Mouse (Mus musculus) cortical plate, adult 2 months (tissue): ENCODE data around the gene Stac2. TPM values are rescaled to one million over a fixed set of nuclear protein-coding genes. Genes with fewer than 3 reads are reported as not detected.
A peak's percentile ranks its signal among the peaks of the same experiment; 100 is the strongest.

Experiments
- H3K27ac ChIP-seq: fragments of 200-500 bp; 2 replicates; pipeline ENCODE4 v1.5.1; 2012; ENCODE audit warnings: low read length, control low read depth, inconsistent platforms; ENCODE audit not compliant: insufficient read depth
- H3K4me1 ChIP-seq: fragments of 200-500 bp; 2 replicates; pipeline ENCODE4 v1.6.1; 2011; ENCODE audit warnings: low read length; ENCODE audit not compliant: control insufficient read depth, insufficient read depth
- H3K4me3 ChIP-seq: fragments of 200-500 bp; 2 replicates; pipeline ENCODE4 v1.5.1; 2011; ENCODE audit warnings: mild to moderate bottlenecking, low read length, control low read depth; ENCODE audit not compliant: insufficient read depth
- CTCF ChIP-seq: fragments of 200-500 bp; IDR thresholded peaks from 2 replicates; pipeline ENCODE4 v1.5.1; 2011; ENCODE audit warnings: mild to moderate bottlenecking, control low read depth, low read length; ENCODE audit not compliant: insufficient read depth; ENCODE audit errors: extremely low read depth
- POLR2A ChIP-seq: fragments of 200-500 bp; IDR thresholded peaks from 2 replicates; pipeline ENCODE4 v1.6.1; 2011; ENCODE audit warnings: mild to moderate bottlenecking, low read length, control low read depth; ENCODE audit not compliant: insufficient read depth; ENCODE audit errors: extremely low read depth
- polyA plus RNA-seq: library from polyadenylated mRNA; depleted of rRNA; stranded (reverse); fragments of >200 nt; gene quantifications from 2 replicates; pipeline ENCODE4 v1.2.3, GENCODE M21; 2012

Gene Stac2
- polyA plus RNA-seq, 1 experiment, result 49.7 TPM

DNA sequence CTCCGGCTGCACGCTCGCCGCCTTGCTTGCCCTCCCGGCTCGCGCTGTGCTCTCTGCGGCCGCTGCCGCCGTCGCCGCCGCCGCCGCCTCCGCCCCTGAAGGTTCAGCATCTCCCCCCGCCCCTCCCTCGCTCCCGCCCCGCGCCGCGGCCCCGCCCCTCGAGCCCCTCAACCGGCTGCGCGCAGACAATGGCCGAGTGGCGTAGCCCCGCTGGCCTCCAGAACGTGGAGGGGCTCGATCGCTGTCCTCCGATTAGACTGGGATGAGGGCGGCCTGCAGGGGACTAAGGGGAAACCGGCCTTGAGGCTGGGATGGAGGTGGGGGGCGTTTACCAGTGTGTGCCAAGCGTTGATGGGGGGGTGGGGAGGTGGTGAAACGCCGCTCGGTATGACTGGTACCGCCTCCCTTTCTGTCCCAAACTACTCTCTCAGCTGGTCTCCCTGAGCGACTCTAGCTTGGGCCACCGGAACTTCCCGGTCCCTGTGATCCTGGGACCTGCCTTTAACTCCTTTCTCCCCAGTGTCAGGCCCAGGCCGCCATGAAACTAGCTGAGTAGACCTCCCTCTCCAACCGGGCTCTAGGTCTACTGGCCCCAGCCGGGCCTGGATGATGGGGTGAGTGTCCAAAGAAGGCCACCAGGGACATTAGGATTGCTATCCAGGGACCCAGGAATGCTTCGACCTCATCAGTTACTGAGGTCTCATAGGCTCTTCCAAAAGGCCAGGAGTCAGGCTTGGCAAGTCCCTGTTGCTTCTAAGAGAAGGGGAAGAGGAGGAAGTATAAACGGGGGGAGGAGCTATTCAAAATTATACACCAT, 30.5 kb downstream of the Stac2 start, which contains the start of gene Cacnb1:
Cacnb1 (minus strand) TSS at position 480 of the 817 bp plus-strand sequence.
- Histone ChIP-seq H3K4me1 (peaks cover 7% of the 10 kb centered on the region; the same call in 1 of the 2 replicates), H3K27ac (peak within 1 kb of the TSS; percentile 97), H3K4me3 (peak within 1 kb of the TSS; percentile 97)
- TF ChIP-seq CTCF (no peak), POLR2A (peak; percentile 38; the same call in 1 of the 2 replicates)

DNA sequence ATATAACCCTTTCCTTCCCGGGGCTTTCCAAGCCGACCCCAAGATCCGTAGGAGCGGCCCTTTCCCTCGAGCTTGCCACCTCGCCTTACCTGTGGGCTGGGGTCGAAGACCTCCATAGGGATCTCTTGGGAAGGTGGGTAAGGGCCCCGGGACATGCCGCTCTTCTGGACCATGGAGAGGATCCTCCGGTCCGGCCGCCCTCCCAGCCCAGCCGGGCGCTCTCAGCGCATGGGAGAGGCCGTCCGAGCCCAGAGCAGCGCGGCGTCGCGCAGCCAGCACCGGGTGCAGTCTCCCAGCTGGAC, 31.1 kb downstream of the Stac2 start:
- no peak for TF ChIP-seq POLR2A
- peaks cover 10% of the 10 kb centered on the region for H3K4me1 ChIP-seq

DNA sequence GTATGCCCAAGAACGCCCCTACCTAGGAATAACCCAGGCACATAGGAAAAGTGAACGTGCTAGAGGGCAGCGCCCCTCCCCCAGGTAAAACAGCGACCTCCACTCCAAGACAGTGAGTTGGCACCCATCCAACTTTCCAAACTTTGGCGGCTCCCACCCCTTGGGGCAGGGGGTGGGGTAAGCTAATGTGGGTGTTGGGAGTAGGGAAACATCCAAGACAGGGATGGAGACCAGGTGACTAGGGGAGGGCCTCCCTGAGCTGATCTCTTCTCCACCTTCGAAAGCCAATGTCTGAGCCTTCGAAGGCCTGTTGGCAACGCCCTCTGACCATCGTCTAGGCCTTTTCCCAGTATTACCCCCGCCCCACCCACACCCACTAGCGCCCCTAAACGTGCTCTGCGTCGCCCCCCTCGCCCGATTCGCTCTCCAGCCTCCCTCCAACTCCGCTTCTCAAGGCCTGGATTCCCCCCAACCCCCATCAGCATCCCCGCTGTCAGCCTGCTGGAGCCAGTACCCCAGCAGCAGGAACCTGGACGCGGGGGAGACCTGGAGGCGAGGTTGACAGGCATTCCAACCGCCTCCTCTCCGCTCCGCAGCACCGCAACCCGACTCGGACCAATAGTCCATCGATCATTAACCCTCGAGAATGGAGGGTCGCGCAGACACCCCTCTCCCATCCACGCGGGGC, 31.6 kb downstream of the Stac2 start:
- TF ChIP-seq CTCF (no peak), POLR2A (no peak)
- Histone ChIP-seq H3K27ac (peak overlapping the region; percentile 97), H3K4me1 (peaks cover 10% of the 10 kb centered on the region), H3K4me3 (peak overlapping the region; percentile 97)

More for the DNA sequence above, 31.1 kb downstream of the Stac2 start:
- Histone ChIP-seq H3K27ac (peak overlapping the region; percentile 97), H3K4me3 (peak overlapping the region; percentile 97)

DNA sequence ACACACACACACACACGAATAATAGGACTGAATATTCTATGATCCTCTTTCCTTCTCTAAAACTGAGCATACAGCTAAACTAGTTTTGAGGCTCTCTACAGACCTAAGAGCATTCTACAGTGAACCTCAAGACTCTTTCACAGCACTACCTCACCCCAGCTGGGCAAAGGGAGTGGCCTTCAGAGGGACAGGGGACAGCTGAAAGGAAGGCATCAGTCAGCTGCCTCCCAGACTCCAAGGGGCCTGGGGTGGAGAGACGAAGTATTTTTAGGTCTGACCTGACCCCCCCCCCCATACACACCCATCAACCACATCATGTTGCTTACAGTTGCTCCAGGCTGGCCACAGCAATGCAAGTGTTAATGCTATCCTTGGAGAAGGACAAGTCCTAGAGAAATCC, 32.1 kb downstream of the Stac2 start:
- H3K4me3 ChIP-seq, result peak overlapping the region; percentile 97
- peaks cover 10% of the 10 kb centered on the region for H3K4me1 ChIP-seq
- no peak overlapping the region for H3K27ac ChIP-seq
- TF ChIP-seq POLR2A (no peak), CTCF (no peak)

DNA sequence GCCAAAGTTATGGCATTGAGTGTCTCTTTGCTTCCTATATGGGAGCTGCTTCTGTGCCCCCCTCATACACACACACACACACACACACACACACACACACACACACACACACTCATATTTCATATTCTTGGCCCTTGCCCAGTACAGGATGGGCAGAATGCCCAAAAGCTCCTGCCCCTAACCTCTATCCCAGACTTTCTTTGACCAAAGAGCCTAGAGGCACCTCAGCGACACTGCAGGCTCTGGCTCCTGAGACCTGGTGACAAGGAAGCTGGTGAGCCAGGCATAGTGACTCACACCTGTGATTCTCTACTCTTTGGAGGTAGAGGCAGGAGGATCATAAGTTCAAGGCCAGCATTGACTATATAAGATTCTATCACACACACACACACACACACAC, 32.6 kb downstream of the Stac2 start:
- TF ChIP-seq POLR2A, result no peak
- TF ChIP-seq CTCF, result no peak
- H3K4me3 ChIP-seq, result peak overlapping the region; percentile 97
- H3K4me1 ChIP-seq, result peaks cover 7% of the 10 kb centered on the region
- H3K27ac ChIP-seq, result 0 out of 2 replicates have a peak overlapping the region, but pooled peaks have one; percentile 96

DNA sequence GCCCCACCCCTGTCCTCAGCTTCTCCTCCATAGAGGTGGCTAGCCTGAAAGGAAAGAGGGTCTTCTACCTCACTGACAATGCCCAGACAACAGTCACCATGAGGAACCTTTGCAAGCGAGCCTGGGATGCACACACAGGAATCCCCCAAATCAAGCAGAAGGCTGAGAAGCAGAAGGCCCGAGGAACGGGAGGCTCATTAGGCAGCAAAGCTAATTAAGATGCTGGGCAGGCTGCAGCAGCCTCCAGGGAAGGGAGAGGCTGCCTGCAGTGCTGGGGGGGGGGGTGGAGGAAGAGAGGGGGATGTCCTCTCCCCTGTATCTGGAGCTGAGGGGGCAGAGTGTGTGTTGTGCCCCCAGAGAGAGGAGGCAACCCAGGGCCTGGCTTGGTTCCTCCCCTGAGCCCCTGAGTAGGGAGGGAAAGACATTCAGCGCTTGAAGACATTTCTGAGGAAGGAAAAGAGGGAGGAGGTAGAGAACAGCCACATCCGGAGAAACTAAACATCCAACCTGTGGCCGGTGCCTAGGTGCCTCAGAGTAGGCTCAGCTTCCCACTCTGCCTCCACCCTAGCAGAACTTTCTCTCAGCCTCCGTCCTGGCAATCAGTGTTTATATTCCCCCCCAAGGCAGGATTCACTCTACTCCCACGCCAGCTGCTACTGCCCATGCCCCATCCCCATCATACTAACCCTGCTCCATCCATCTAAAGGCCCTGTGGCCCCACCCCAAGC, 33.2 kb downstream of the Stac2 start:
- H3K4me1 ChIP-seq, result peaks cover 7% of the 10 kb centered on the region
- TF ChIP-seq POLR2A (no peak), CTCF (no peak)
- peak overlapping the region; percentile 96 for H3K27ac ChIP-seq
- peak overlapping the region; percentile 97 for H3K4me3 ChIP-seq

DNA sequence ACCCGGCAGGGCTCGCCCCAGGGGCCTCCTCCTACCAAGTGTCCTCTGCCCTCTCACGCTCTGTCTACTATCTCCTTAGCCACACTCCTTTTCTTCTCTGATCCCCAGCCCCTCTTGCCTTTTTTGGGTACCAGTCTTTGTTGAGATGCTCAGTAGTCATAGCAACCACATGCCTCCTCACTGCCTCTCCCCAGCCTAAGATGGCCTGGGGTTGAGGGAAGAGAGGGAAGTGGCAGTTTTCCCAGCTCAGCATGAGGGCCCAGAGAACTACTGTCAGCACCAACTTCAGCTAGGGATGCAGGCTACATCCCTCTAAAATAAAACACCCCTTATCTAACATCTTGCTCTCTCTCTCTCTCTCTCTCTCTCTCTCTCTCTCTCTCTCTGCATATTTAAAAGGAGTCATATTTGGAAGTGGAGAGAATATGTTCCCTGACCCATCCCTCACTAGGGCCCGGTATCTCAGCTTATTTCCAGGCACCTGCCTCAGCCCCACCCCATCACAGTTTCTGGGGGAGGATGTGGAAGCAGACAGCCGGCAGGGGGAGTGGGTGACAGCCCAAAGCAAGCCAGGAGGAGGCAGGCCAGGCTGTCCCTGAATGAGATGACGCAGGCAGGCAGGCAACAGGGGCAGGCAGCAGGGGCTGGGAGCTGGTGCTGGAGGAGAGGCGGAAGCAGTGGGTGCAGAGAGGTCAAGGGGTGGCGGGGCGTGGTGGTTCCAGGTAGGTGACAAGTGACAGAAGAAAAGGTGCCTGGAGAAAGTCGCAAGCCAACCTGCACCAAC, 34.2 kb downstream of the Stac2 start:
- TF ChIP-seq POLR2A (no peak), CTCF (0 out of 2 replicates have a peak, but pooled peaks have one; percentile 16)
- Histone ChIP-seq H3K4me1 (peaks cover 7% of the 10 kb centered on the region), H3K4me3 (peak overlapping the region; percentile 97), H3K27ac (peak overlapping the region; percentile 96)

DNA sequence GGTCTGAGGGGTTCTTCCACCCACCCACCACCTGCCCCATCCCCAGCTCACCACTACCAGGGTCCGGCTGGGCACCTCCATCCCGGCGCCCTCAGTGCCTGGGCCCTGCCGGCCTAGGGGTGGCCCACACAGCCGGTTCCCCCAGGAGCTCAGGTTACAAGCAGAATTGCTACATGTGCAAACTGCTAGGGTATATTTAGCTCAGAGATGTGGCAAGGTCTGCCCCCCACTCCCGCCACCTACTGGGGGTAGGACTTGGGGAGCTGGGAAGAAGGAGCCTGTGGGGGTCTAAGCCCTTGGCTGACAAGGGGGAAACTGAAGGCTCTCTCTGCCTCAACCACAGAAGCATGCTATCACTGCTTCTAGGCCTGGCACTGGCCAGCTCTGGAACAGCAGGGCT, 35.0 kb downstream of the Stac2 start:
- H3K27ac ChIP-seq, result peak overlapping the region; percentile 72; the same call in 1 of the 2 replicates
- TF ChIP-seq POLR2A (no peak), CTCF (no peak)
- peaks cover 7% of the 10 kb centered on the region for H3K4me1 ChIP-seq
- no peak overlapping the region for H3K4me3 ChIP-seq

DNA sequence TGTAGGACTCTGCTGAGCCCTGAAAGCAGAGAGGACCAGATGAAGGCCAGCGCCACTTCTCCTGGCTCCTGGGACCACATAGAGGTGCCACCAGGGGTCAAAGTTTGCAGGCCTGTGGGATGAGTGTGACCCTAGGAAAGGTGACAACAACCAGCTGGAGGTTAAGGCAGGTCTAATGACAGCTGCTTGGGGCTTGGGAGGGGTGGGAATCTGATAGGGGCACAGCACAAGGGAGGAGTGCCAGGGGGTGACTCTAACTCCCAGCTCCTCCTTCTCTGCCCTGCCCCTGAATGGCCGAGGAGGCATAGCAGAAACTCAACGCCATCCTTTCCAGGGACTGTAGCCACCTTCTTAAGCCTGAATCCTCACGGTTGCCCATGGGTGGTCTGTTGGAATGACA, 36.4 kb downstream of the Stac2 start:
- Histone ChIP-seq H3K4me1 (peaks cover 9% of the 10 kb centered on the region), H3K4me3 (no peak overlapping the region), H3K27ac (no peak overlapping the region)
- no peak for TF ChIP-seq POLR2A
- no peak for TF ChIP-seq CTCF
